Mouse (Mus musculus): ENCODE data around the gene Bcl2.

DNA sequence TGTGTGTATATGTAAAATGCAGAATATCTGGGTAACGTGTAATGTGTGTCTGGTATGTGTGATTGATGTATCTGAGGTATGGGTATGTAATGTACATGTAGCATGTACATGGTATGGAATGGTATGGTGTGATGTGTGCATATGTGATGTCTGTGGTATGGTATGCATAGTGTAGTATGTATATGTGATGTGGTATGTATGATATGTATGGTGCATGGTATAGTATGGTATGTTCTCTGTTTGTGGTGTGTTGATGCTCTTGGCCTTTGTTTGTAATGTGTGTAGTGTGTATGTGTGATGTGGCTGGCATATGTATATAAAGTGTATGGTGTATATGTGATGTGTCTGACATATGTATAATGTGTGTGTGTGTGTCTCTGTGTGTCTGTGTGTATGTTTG, 206.5 kb downstream of the Bcl2 start:
- TF ChIP-seq HCFC1 (IDR thresholded peaks at IDR 0.05; ENCODE audit: borderline replicate concordance, insufficient read depth, low read length) (no peak), ZC3H11A (IDR thresholded peaks at IDR 0.05; ENCODE audit: borderline replicate concordance, low read depth, low read length) (no peak)
